Mouse (Mus musculus) heart, adult 2 months (tissue): ENCODE data around the gene Vezt. TPM values are rescaled to one million over a fixed set of nuclear protein-coding genes. Genes with fewer than 3 reads are reported as not detected.

Experiments used
- DNase-seq, 2 experiments: peaks; one replicate each; pipeline ENCODE4 v3.0.0; 2021
- H3K27ac ChIP-seq: fragments of 200-600 bp; 2 replicates; pipeline ENCODE4 v1.8.1; 2022
- H3K27me3 ChIP-seq: fragments of 200-500 bp; 2 replicates; pipeline ENCODE4 v1.6.1; 2012; ENCODE audit warnings: mild to moderate bottlenecking, low read length, inconsistent platforms, mixed read lengths; ENCODE audit not compliant: control insufficient read depth, insufficient read depth
- H3K36me3 ChIP-seq: fragments of 200-500 bp; 2 replicates; pipeline ENCODE4 v1.6.1; 2012; ENCODE audit warnings: low read length, inconsistent platforms; ENCODE audit not compliant: control insufficient read depth, insufficient read depth
- H3K4me1 ChIP-seq: fragments of 200-500 bp; 2 replicates; pipeline ENCODE4 v1.6.1; 2011; ENCODE audit warnings: low read length; ENCODE audit not compliant: control insufficient read depth, insufficient read depth
- H3K4me3 ChIP-seq: fragments of 200-600 bp; 2 replicates; pipeline ENCODE4 v1.8.1; 2022
- H3K79me2 ChIP-seq: fragments of 200-500 bp; replicated peaks from 2 replicates; pipeline ENCODE4 v1.6.1; 2012; ENCODE audit warnings: mild to moderate bottlenecking, inconsistent platforms, low read length, moderate library complexity, mixed read lengths; ENCODE audit not compliant: control insufficient read depth, insufficient read depth
- H3K9ac ChIP-seq: fragments of 200-500 bp; 2 replicates; pipeline ENCODE4 v1.6.1; 2012; ENCODE audit warnings: low read depth, mild to moderate bottlenecking, control low read depth, inconsistent platforms, low read length, mixed read lengths
- CTCF ChIP-seq: fragments of 200-600 bp; IDR thresholded peaks from 2 replicates; pipeline ENCODE4 v1.8.1; 2022; ENCODE audit warnings: antibody characterized with exemption, mild to moderate bottlenecking, moderate library complexity
- EP300 ChIP-seq: fragments of 200-500 bp; IDR thresholded peaks from 2 replicates; pipeline ENCODE4 v1.6.1; 2011; ENCODE audit warnings: low read depth, low read length, control low read depth; ENCODE audit not compliant: insufficient read depth
- POLR2A ChIP-seq: fragments of 200-500 bp; IDR thresholded peaks from 2 replicates; pipeline ENCODE4 v1.6.1; 2011; ENCODE audit warnings: mild to moderate bottlenecking, low read depth, low read length, control low read depth; ENCODE audit not compliant: insufficient read depth
- WGBS: fragments of 180-500 bp; shearing (Covaris S2); methylation state at CpG from one replicate; pipeline ENCODE4 v1.1.7; 2018; 5-methylcytosine and 5-hydroxymethylcytosine counted together
- intact Hi-C: fragments of 180-260 bp; cut with DNase I; formaldehyde crosslinking; loops from one replicate; pipeline ENCODE4 v1.15.1; 2025
- polyA plus RNA-seq: library from polyadenylated mRNA; depleted of rRNA; stranded (reverse); fragments of >200 nt; gene quantifications from 2 replicates; pipeline ENCODE4 v1.2.3, GENCODE M21; 2012
- total RNA-seq, 2 experiments: library from RNA; stranded (reverse); gene quantifications; 2 replicates each; pipeline ENCODE4 v1.2.3; 2021

The Vezt gene
- total and polyA plus RNA-seq, 3 experiments: 17.4 to 45.4 (median 38.8) TPM

DNA sequence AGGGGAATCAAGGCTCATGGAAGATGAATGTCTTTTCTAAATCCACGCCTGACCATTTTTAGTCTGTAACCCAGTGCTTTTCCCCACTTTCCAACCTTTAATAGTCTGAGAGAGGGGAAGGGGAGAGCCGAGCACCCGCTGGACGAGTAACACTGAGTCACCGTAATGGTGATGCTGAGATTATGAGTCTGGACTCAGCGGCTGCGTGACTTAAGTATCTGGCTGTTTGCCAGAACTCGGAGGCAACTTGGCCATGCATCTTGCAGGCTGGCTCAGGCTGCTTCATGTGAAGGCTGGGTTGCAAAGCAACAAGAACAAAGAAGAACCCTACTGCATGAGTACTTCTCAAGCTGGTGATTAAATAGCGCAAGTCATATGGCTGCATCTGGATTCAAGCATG lies 101.6 kb downstream of the Vezt start:
- Histone ChIP-seq H3K4me3 (no peak overlapping the region), H3K36me3 (no peaks in the 10 kb centered on the region), H3K27me3 (no peaks in the 10 kb centered on the region), H3K9ac (no peak overlapping the region), H3K27ac (no peak overlapping the region), H3K79me2 (no peaks in the 10 kb centered on the region), H3K4me1 (no peaks in the 10 kb centered on the region)
- peak in 1 of 2 experiments; percentile 15 for DNase-seq
- TF ChIP-seq POLR2A (no peak), EP300 (no peak), CTCF (no peak)
- WGBS: 32% methylated on average over 9 of the region's 9 CpGs
- intact Hi-C loops: no loop called here

DNA sequence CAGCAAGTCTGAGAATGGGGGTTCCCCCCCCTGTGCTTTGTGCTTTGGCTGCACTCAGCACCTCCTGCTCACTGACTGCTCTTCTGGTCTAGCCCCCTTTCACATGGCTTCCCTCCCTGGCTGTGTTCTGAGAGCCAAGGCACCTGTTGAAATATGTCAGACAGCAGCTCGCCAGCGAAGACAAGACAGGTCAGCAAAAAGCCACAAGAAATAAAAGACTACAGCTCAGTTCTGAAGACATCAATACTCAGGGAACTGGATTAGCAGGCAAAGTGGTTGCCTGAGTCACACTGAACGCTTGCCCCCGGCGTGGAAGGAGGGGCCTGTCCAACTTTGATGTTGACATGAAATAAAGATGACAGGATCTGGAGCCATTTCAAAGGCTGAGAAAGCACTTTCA lies 102.8 kb downstream of the Vezt start:
- Histone ChIP-seq H3K27ac (no peak overlapping the region), H3K9ac (no peak overlapping the region), H3K4me1 (no peaks in the 10 kb centered on the region), H3K79me2 (no peaks in the 10 kb centered on the region), H3K36me3 (no peaks in the 10 kb centered on the region), H3K27me3 (no peaks in the 10 kb centered on the region), H3K4me3 (no peak overlapping the region)
- no peak for DNase-seq
- TF ChIP-seq EP300: no peak
- TF ChIP-seq CTCF: no peak
- no peak for TF ChIP-seq POLR2A
- intact Hi-C loops: no loop called here
- 54% methylated on average over 5 of the region's 5 CpGs for WGBS

GRCm38 (mm10) chr10:93932020-93932419 lies 103.6 kb downstream of the Vezt start:
- intact Hi-C loops: no loop called here
- H3K79me2 ChIP-seq: no peaks in the 10 kb centered on the region
- H3K4me3 ChIP-seq: no peak overlapping the region
- DNase-seq: no peak
- no peaks in the 10 kb centered on the region for H3K4me1 ChIP-seq
- H3K27ac ChIP-seq: no peak overlapping the region
- TF ChIP-seq POLR2A (no peak), EP300 (no peak), CTCF (no peak)
- H3K36me3 ChIP-seq: no peaks in the 10 kb centered on the region
- 65% methylated on average over 5 of the region's 5 CpGs for WGBS
- H3K9ac ChIP-seq: no peak overlapping the region
- no peaks in the 10 kb centered on the region for H3K27me3 ChIP-seq

DNA sequence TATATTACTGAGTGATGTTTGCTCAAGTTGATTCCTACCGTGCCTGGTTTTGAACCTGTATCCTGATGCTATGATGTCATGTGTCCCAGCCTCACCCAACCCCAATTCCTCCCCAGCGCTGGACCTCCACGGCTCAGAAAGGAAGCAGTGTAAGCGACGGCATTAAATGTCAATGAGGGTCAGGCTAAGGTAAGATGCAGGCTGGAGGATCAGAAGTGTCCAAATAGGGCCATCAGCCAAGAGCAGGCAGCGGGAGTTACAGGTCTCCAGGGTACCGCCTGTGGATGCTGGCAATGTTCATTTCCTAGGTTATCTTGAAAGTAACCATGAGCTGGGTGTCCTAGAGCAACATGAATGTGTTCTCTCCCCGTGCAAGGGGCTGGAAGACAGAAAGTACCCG lies 104.2 kb downstream of the Vezt start:
- intact Hi-C loops: no loop called here
- H3K9ac ChIP-seq: no peak overlapping the region
- H3K79me2 ChIP-seq: no peaks in the 10 kb centered on the region
- TF ChIP-seq EP300: no peak
- no peak for TF ChIP-seq CTCF
- no peak for TF ChIP-seq POLR2A
- no peaks in the 10 kb centered on the region for H3K4me1 ChIP-seq
- H3K27ac ChIP-seq: no peak overlapping the region
- H3K27me3 ChIP-seq: no peaks in the 10 kb centered on the region
- WGBS: 43% methylated on average over 9 of the region's 9 CpGs
- DNase-seq: no peak
- no peaks in the 10 kb centered on the region for H3K36me3 ChIP-seq
- no peak overlapping the region for H3K4me3 ChIP-seq

DNA sequence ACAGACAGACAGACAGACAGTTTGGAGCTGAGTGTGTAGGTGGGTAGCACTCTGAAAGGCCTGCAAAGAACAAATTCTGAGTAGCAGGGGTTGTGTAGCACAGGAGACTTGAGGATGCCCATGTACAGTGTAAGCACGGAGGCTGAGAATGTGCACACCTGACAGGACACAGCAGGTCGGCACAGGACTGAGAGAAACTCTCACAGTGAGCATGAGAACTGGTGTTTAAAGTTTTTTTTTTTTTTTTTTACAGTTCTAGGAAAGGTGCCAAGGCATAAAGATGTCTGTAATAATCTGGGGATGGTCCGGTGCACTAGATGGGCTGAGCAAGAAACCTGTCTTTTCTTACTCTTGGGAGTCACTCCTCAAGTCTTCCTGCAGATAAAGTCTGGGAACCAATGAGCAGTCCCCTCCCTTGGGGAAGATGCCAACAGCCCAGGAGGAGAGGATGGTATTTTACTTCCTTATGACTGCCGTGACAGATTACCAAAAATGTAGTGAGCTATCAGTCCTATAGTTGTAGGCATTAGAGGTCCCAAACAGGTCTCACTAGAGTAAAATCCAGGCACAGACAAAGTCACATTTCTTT lies 105.3 kb downstream of the Vezt start:
- WGBS: 57% methylated on average over 4 of the region's 4 CpGs
- intact Hi-C loops: no loop called here

GRCm38 (mm10) chr10:93924666-93925065 lies 111.0 kb downstream of the Vezt start:
- Histone ChIP-seq H3K36me3 (no peaks in the 10 kb centered on the region), H3K9ac (no peak overlapping the region), H3K4me1 (peaks cover 1% of the 10 kb centered on the region; the same call in 1 of the 2 replicates), H3K79me2 (no peaks in the 10 kb centered on the region), H3K27me3 (no peaks in the 10 kb centered on the region), H3K4me3 (no peak overlapping the region), H3K27ac (no peak overlapping the region)
- intact Hi-C loops: no loop called here
- 73% methylated on average over 5 of the region's 5 CpGs for WGBS
- TF ChIP-seq CTCF (no peak), EP300 (no peak), POLR2A (no peak)
- no peak for DNase-seq

More for the DNA sequence above, 105.3 kb downstream of the Vezt start:
- TF ChIP-seq CTCF (no peak), EP300 (no peak), POLR2A (no peak)
- no peak for DNase-seq
- Histone ChIP-seq H3K27ac (no peak overlapping the region), H3K4me3 (no peak overlapping the region), H3K27me3 (no peaks in the 10 kb centered on the region), H3K4me1 (no peaks in the 10 kb centered on the region), H3K9ac (no peak overlapping the region), H3K36me3 (no peaks in the 10 kb centered on the region), H3K79me2 (no peaks in the 10 kb centered on the region)
